Mouse (Mus musculus) central nervous system, embryonic 18 days (tissue): Measurements from ENCODE around the gene Kif24. TPM values are rescaled to one million over a fixed set of nuclear protein-coding genes. Genes with fewer than 3 reads are reported as not detected.

Experiments used
- polyA plus RNA-seq: library from polyadenylated mRNA; depleted of rRNA; stranded (reverse); fragments of >200 nt; gene quantifications from 2 replicates; pipeline ENCODE4 v1.2.3, GENCODE M21; 2012; rRNA removed

The Kif24 gene
- polyA plus RNA-seq, result 2.0 and 2.1 TPM in 2 replicates

DNA sequence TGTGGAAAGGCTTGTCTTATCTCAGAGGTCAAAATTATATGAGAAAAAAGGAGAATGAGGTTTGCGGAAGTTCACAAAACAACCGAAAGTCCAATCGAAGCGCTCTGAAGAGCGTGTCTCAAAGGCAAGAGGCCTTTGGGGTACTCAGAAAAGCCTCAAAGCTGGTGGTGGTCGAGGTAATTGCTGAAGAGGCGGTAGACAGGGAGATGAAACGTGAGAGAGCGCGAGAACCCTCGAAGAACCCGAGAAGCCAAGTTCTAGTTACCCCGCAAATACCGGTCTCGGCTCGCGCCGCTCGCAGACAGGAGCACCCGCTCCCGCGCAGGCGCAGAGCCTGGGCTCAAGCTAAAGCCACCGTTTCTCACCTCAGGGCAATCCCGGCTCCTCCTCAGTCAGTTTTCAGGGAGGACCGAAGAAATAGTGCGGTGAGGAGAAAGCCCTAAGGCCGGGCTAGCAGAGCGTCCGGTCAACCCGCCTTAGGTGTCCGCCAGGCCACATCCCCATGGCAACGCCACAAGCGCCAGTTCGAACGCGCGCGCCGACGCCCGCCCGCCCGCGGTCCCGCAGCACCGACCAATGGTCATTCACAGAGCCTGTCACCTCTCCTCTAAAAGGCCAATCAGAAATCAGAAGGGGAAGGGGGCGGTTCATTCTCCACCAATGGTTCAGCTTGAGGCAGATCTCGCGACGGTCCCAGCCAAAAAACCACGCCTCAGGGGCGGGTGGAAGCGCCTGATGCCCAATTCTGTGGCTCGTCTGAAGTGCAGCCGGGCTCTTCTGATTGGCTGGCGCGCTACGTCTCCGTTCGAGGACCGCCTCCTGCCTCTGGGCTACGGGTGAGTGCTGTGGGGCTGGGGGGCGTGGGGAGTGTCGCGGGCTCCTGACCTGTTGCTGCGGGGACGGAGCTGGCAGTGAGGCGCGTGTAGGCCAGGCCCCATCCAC is at the start of gene Kif24, which contains the start of gene Nudt2:
Gene Kif24, minus strand, starts transcription at position 543 of the 942 bp plus-strand sequence.
Gene Nudt2, plus strand, starts transcription at position 807 of the 942 bp plus-strand sequence.

GRCm38 (mm10) chr4:41502986-41503412 is 38.3 kb upstream of the Kif24 start, which contains the start of gene AI464131:
AI464131 (minus strand) TSS chr4:41503076.

DNA sequence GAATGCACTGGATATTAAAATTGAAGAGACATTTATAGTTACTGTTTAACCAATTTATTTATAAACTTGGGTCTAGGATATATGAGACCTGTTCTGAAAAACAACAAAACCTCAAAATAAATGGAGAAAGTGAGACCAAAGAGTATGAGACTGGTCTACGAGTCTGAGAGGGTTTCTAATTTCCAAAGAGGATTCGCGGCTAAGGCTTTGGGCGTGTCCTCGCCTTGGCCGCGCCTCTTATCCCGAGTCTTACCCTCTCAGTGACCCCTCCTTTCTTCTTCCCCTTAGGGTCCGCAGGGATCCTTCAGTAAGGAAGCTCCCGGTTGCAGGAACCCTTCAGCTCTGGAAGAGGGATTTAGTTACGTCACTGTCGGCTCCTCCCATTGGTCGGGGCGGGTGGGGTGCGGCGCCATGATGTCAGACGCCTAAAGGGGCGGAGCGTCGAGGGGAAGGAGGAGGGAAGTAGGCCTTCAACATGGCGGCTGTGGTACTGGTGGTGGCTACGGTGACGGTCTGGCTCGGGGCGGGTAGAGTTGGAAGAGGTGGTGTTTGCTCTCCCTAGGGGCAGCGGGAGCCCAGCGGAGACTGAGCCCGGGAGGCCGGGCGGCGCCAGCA is 116.0 kb downstream of the Kif24 start, which contains the start of gene Ubap1:
Gene Ubap1, plus strand, starts transcription at position 413 of the 615 bp plus-strand sequence.

Other genes with a start within 250 kb of the Kif24 start
- gene Ubap2, start 189.7 kb downstream of the Kif24 start, polyA plus RNA-seq, result 32.4 and 39.1 TPM in 2 replicates
- gene Dcaf12, start 150.0 kb downstream of the Kif24 start, polyA plus RNA-seq, result 48.0 and 48.1 TPM in 2 replicates
- 43.7 and 48.9 TPM in 2 replicates for gene Ubap1, start 115.9 kb downstream of the Kif24 start, polyA plus RNA-seq
- 77.3 and 78.1 TPM in 2 replicates for gene Nudt2, start 264 bp upstream of the Kif24 start, polyA plus RNA-seq
- 7.1 and 8.6 TPM in 2 replicates for gene AI464131, start 38.2 kb upstream of the Kif24 start, polyA plus RNA-seq
- gene 1110017D15Rik, start 52.4 kb upstream of the Kif24 start, polyA plus RNA-seq, result 12.6 and 14.2 TPM in 2 replicates
- gene Fam219a, start 104.7 kb upstream of the Kif24 start, polyA plus RNA-seq, result 91.5 and 99.1 TPM in 2 replicates
- gene Dnaic1, start 104.9 kb upstream of the Kif24 start, polyA plus RNA-seq, result 2.5 and 2.7 TPM in 2 replicates
- 115 TPM in 2 replicates for gene Enho, start 175.4 kb upstream of the Kif24 start, polyA plus RNA-seq
- 30.4 and 39.1 TPM in 2 replicates for gene Cntfr, start 232.2 kb upstream of the Kif24 start, polyA plus RNA-seq
- gene Il11ra1, start 235.1 kb upstream of the Kif24 start, polyA plus RNA-seq, result 19.9 and 28.3 TPM in 2 replicates
- gene Rpp25l, start 248.6 kb upstream of the Kif24 start, polyA plus RNA-seq, result 47.3 and 47.7 TPM in 2 replicates